ENCODE assay signal across 8 mouse cellular contexts in the genomic region with DNA sequence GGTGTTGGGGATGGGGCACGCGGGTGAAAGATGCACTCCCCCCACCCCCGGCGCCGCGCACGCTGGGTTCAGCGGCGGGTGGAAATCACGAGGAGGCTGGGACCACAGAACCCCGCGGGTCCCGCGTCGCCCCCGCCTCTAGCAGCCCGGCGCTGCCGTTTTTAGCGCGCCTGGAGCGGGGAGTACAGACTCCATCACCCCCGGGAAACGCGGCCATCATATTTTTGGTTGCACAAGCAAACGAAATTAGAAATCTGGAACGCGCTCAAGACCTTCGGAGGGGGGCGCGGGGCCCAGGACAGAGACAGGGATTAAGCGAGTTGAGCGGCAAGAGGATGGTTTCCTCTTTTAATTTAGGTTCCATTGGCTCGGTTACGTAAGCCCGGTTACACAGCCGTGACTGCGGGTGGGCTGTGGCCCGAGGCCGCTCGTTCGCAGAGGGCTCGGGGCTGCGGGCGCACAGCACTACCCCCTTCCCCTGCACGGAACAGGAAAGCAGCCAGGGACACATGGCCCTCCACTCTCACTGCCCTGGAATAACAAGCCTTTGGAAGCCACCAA.
DNase-seq lines count a peak whose midpoint lies in the region; ATAC-seq lines count a peak whose summit lies in the region.

No protein-coding gene starts in this region.

- peaks cover 27% of the 10 kb centered on the region for H3K4me1 ChIP-seq in kidney, embryonic 15.5 days
- peaks cover 35% of the 10 kb centered on the region for H3K4me1 ChIP-seq in forebrain, embryonic 16.5 days (replicated peaks; ENCODE audit: control insufficient read depth, insufficient read depth, low read length)
- peaks cover 5% of the 10 kb centered on the region for H3K4me1 ChIP-seq in limb, embryonic 11.5 days (ENCODE audit: control insufficient read depth, insufficient read depth, low read length)
- peaks cover 13% of the 10 kb centered on the region for H3K4me1 ChIP-seq in midbrain, embryonic 16.5 days (ENCODE audit: control insufficient read depth, insufficient read depth, low read length)

- H3K27ac ChIP-seq in kidney, embryonic 15.5 days: no peak overlapping the region
- H3K27ac ChIP-seq in forebrain, embryonic 16.5 days (ENCODE audit: low read length): peak overlapping the region; percentile 90
- H3K27ac ChIP-seq in limb, embryonic 11.5 days (replicated peaks; ENCODE audit: low read depth, low read length): no peak overlapping the region
- H3K27ac ChIP-seq in midbrain, embryonic 16.5 days (ENCODE audit: low read length): peak overlapping the region; percentile 95

- H3K4me2 ChIP-seq in kidney, embryonic 15.5 days: peak overlapping the region; percentile 95
- H3K4me2 ChIP-seq in forebrain, embryonic 16.5 days (ENCODE audit: low read length): peak overlapping the region; percentile 77
- H3K4me2 ChIP-seq in limb, embryonic 11.5 days (ENCODE audit: low read depth, severe bottlenecking): peak overlapping the region; percentile 89
- peak overlapping the region; percentile 88 for H3K4me2 ChIP-seq in midbrain, embryonic 16.5 days (ENCODE audit: low read length)

- no peak for DNase-seq in kidney, postnatal 14 days
- peak; percentile 84 for DNase-seq in cerebellum, adult 11-12 months
- DNase-seq in limb, embryonic 11.5 days (ENCODE audit: low spot score): peak; percentile 68
- no peak for DNase-seq in natural killer cell, adult 2 months (ENCODE audit: low spot score in 2 of 2)

- peak; percentile 34; the same call in 1 of the 2 replicates for ATAC-seq in kidney, embryonic 15.5 days (replicated peaks; ENCODE audit: low FRiP score)
- peak; percentile 65 for ATAC-seq in forebrain, embryonic 16.5 days
- peak; percentile 35 to 45; a peak in 1 of 4 replicates for ATAC-seq in hematopoietic stem cell, adult 5-6 weeks (replicated peaks in 1 of 2; ENCODE audit: insufficient read depth in 1 of 2, low FRiP score in 2 of 2, low TSS enrichment in 1 of 2, low read depth in 1 of 2, poor library complexity in 2 of 2, severe bottlenecking in 2 of 2)
- peak; percentile 48; the same call in 1 of the 2 replicates for ATAC-seq in limb, embryonic 11.5 days (ENCODE audit: insufficient number of reproducible peaks, low FRiP score, low TSS enrichment, low read depth)
- ATAC-seq in midbrain, embryonic 16.5 days: peak; percentile 39

- under 1% methylated on average over 46 of the region's 46 CpGs for WGBS in kidney, embryonic 15.5 days
- under 1% methylated on average over 46 of the region's 46 CpGs for WGBS in forebrain, embryonic 16.5 days
- WGBS in limb, embryonic 11.5 days: under 1% methylated on average over 46 of the region's 46 CpGs
- under 1% methylated on average over 46 of the region's 46 CpGs for WGBS in midbrain, embryonic 16.5 days

- H3K36me3 ChIP-seq in kidney, embryonic 15.5 days: no peaks in the 10 kb centered on the region
- no peaks in the 10 kb centered on the region for H3K36me3 ChIP-seq in forebrain, embryonic 16.5 days (ENCODE audit: control insufficient read depth, insufficient read depth)
- no peaks in the 10 kb centered on the region for H3K36me3 ChIP-seq in limb, embryonic 11.5 days (ENCODE audit: control insufficient read depth, insufficient read depth, low read length)
- no peaks in the 10 kb centered on the region for H3K36me3 ChIP-seq in midbrain, embryonic 16.5 days (ENCODE audit: control insufficient read depth, insufficient read depth, low read length)

- H3K9me3 ChIP-seq in kidney, embryonic 15.5 days (replicated peaks): no peaks in the 10 kb centered on the region
- H3K9me3 ChIP-seq in forebrain, embryonic 16.5 days (ENCODE audit: control insufficient read depth, low read length): no peaks in the 10 kb centered on the region
- no peaks in the 10 kb centered on the region for H3K9me3 ChIP-seq in limb, embryonic 11.5 days (ENCODE audit: control insufficient read depth, low read length)
- H3K9me3 ChIP-seq in midbrain, embryonic 16.5 days (replicated peaks; ENCODE audit: control insufficient read depth, low read length, poor library complexity, severe bottlenecking): no peaks in the 10 kb centered on the region

- H3K9ac ChIP-seq in kidney, embryonic 15.5 days: peak overlapping the region; percentile 52
- H3K9ac ChIP-seq in forebrain, embryonic 16.5 days (replicated peaks; ENCODE audit: low read depth, low read length): peak overlapping the region; percentile 84
- H3K9ac ChIP-seq in limb, embryonic 11.5 days (ENCODE audit: low read length): peak overlapping the region; percentile 66
- H3K9ac ChIP-seq in midbrain, embryonic 16.5 days (ENCODE audit: low read depth, low read length): peak overlapping the region; percentile 79

- peaks cover 16% of the 10 kb centered on the region; the same call in 1 of the 2 replicates for H3K27me3 ChIP-seq in kidney, embryonic 15.5 days
- H3K27me3 ChIP-seq in forebrain, embryonic 16.5 days (replicated peaks; ENCODE audit: control insufficient read depth, insufficient read depth, low read length): no peaks in the 10 kb centered on the region
- H3K27me3 ChIP-seq in limb, embryonic 11.5 days (ENCODE audit: control insufficient read depth, insufficient read depth, low read length): 0 out of 2 replicates have a peak, but pooled peaks cover 3% of the 10 kb centered on the region
- no peaks in the 10 kb centered on the region for H3K27me3 ChIP-seq in midbrain, embryonic 16.5 days (ENCODE audit: control insufficient read depth, insufficient read depth, low read depth, low read length)

- H3K4me3 ChIP-seq in kidney, embryonic 15.5 days (replicated peaks): peak overlapping the region; percentile 53
- H3K4me3 ChIP-seq in forebrain, embryonic 16.5 days (replicated peaks; ENCODE audit: low read length): peak overlapping the region; percentile 50
- H3K4me3 ChIP-seq in limb, embryonic 11.5 days (ENCODE audit: low read depth, low read length): peak overlapping the region; percentile 40
- H3K4me3 ChIP-seq in midbrain, embryonic 16.5 days (ENCODE audit: low read depth, low read length): peak overlapping the region; percentile 45

Comparison
In these comparisons a context has a peak if more than half of its experiments do, and no peak if none do; other contexts are left out.
1. H3K27ac ChIP-seq: peak in forebrain, embryonic 16.5 days (single experiment) and midbrain, embryonic 16.5 days (single experiment); none in kidney, embryonic 15.5 days (single experiment) and limb, embryonic 11.5 days (single experiment).
2. DNase-seq: peak in cerebellum, adult 11-12 months (single experiment) and limb, embryonic 11.5 days (single experiment); none in kidney, postnatal 14 days (single experiment) and natural killer cell, adult 2 months (0 of 2).
3. Peak in every context shown above with its lines, with median percentiles within 50 percentile points of each other: ATAC-seq, H3K4me2 ChIP-seq, H3K4me3 ChIP-seq and H3K9ac ChIP-seq.